Comparison of ENCODE assay signal across 15 mouse cellular contexts in the genomic region with DNA sequence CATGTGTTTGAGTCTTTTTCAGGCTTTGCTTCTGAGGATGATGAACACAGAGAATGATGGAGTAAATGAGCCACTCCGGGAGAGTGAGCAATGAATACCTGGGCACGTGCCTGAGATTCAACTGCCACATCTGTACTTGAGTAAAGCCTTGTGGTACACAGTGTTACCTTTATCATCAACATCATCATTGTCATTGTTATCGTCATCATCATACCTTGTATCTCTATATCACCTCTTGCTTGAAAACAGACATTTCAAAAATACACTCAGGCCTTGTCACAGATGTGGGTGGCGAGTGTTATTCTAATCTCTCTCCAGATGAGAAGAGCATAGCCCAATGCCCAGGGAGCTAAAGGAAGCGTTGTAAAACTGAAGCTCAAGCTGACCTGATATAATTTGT.
"Had no signal": no experiment of that assay in that cellular context is flagged by ENCODE, and none has a peak within 500 bp of the region (broad histone marks: within the 10 kb centered on the region; RNA-seq: fewer than 3 reads in every experiment).

No protein-coding gene starts in this region.

- H3K27ac ChIP-seq: layer of hippocampus, adult 2 months; left cerebral cortex, adult 2 months; limb, embryonic 10.5 days; liver, embryonic 15.5 days; midbrain, embryonic 12.5 days; neural tube, embryonic 15.5 days had no signal

- H3K4me2 ChIP-seq: liver, embryonic 11.5 days; midbrain, embryonic 12.5 days; neural tube, embryonic 15.5 days had no signal

- H3K9me3 ChIP-seq: limb, embryonic 10.5 days; liver, embryonic 15.5 days; midbrain, embryonic 12.5 days; neural tube, embryonic 15.5 days had no signal

- H3K9ac ChIP-seq: liver, embryonic 15.5 days; midbrain, embryonic 12.5 days; neural tube, embryonic 15.5 days had no signal

- DNase-seq: kidney, adult 18-20 months; kidney, postnatal 10 days; kidney, postnatal 4 days; lung, adult 2 months; right cerebral cortex, postnatal 14 days; thymus, postnatal 4 days had no signal

- H3K27me3 ChIP-seq: liver, embryonic 15.5 days; midbrain, embryonic 12.5 days; neural tube, embryonic 15.5 days had no signal

- H3K36me3 ChIP-seq: limb, embryonic 10.5 days; liver, embryonic 15.5 days; midbrain, embryonic 12.5 days; neural tube, embryonic 15.5 days had no signal

- ATAC-seq: lung, postnatal 0 days; midbrain, embryonic 16.5 days had no signal

- H3K4me3 ChIP-seq: layer of hippocampus, adult 2 months; left cerebral cortex, adult 2 months; limb, embryonic 10.5 days; liver, embryonic 15.5 days; midbrain, embryonic 12.5 days; neural tube, embryonic 15.5 days had no signal

- H3K4me1 ChIP-seq: midbrain, embryonic 12.5 days; neural tube, embryonic 15.5 days had no signal
